Mouse (Mus musculus) frontal cortex, adult (tissue): ENCODE results near the gene Grb7.
A peak's percentile ranks its signal among the peaks of the same experiment; 100 is the strongest.

Source experiments
- ATAC-seq: cut with Nextera tagmentation; 2 replicates; pipeline ENCODE4 v1.9.2; 2017; ENCODE audit warnings: mild to moderate bottlenecking, moderate library complexity, mixed read lengths; ENCODE audit not compliant: low TSS enrichment

Gene Grb7

DNA sequence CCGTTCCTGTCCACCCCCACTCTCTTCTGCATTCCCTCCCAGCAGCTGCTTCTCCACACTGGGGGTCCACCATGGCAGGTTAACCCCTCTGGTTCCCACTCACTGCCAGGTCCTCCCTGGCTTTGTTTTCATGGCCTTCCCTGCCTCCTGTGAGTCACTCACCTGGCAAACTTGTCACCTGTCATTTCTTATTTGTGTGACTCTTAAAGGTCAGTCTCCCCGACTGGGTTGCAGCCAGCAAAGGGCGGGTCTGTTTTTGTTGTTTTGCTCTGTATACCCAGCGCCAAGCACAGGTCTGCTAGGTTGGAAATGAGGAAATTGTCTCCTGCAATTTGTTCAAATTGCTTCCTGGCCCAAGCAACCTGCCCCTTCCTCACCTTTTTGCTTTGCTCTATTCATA is 515 bp upstream of the Grb7 start:
- no peak for ATAC-seq

DNA sequence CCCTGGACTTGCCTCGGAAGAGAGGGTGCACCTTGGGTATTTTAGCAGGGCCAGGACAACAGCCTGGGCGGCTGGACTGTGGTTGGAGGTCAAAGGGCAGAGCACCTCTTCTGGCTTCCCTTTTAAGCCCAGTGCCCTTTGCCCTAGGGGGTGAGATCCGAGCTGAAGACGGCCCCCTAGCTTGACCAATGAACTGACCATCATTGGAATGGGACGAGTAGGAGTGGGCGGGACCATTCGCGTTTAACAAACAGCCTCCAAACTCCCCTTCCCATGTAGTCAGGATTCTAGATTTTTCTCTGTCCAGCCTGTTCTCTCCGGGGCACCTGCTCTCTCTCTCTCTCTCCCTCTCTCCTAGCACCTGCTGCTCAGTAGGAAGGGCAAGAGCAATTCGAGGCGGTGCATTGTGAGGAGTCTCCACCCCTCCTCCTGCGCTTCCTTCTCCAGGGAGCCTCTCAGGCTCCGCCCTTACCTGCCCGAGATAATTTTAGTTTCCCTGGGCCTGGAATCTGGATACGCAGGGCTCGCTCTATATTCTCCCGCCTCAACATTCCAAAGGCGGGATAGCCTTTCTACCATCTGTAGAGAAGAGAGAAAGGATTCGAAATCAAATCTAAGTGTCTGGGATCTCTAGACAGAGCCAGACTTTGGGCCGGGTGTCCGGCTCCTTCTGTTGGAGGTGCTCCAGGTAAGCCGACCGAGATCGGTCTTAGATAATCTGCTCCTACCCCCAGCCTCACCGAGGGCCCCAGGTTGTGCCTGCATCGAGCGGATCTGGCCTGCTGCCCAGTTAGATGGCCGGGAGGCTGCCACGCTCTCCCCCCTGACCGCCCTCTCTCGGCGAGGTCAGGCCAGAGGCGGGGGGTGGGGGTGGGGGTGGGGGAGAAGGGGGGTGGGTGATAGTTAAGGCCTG is 624 bp downstream of the Grb7 start:
- ATAC-seq = no peak

DNA sequence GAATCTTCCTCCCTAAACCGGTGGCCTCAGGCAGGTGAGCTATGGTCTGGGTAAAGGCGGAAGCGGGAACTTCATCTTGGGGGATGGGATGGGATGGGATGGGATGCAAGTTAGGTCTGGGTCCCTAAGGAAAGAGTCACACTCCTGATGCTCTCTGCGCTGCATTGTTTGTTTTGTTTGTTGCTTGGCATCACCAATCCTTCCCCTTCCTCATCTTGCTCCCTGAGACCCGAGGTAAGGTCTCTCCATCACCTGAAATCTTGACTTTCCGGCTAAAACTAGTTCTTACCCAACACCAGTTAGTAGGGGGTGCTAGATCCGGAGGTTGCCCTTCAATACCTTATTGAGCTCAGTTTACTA is 1.3 kb downstream of the Grb7 start:
- no peak for ATAC-seq

DNA sequence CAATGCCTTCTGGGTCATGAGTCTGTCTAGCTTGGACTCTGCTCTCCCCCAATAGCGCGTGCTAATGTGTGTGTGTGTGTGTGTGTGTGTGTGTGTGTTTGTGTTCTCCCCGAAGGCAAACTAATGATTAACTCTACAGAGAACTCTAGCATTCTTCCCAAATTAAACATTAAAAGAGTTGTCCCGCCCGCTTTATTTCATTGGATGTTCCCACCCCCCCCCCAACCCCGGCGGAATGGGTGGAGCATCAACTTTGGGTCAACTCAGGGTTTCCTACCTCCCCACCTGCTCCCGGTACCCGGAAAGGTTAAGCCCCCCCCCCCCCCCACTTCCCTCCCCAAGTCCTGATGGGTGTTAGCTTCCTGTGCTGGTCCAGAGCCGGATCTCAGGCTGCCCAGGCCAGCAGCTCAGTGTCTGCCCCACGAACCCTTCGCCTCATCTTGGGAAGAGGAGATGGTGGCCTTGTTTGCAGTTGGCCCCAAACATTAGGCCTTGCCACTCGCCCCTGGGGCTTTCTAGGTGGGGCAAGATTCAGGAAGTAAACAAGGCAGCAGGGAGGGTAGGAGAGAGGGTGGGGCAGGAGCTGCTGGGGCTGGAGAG is 2.1 kb downstream of the Grb7 start:
- no peak for ATAC-seq

DNA sequence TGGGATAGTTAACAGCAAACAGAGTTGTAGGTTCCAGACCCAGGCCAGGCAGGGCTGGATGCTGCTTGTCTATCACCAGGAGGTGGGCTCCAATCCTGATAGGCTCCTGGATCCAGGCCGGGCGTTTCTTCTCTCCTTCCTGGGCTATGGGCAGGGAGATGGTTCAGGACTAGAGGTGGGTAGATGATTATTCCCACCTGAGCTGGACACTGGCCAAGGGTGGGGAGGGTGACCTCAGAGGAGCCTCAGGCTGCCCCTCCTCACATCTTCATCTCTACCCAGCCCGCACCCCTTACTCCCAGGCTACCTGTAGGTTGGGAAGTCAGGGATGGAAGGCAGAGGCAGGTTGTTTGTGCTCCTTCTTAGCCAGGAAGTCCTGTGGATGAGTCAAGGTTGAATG is 3.2 kb downstream of the Grb7 start:
- no peak for ATAC-seq

DNA sequence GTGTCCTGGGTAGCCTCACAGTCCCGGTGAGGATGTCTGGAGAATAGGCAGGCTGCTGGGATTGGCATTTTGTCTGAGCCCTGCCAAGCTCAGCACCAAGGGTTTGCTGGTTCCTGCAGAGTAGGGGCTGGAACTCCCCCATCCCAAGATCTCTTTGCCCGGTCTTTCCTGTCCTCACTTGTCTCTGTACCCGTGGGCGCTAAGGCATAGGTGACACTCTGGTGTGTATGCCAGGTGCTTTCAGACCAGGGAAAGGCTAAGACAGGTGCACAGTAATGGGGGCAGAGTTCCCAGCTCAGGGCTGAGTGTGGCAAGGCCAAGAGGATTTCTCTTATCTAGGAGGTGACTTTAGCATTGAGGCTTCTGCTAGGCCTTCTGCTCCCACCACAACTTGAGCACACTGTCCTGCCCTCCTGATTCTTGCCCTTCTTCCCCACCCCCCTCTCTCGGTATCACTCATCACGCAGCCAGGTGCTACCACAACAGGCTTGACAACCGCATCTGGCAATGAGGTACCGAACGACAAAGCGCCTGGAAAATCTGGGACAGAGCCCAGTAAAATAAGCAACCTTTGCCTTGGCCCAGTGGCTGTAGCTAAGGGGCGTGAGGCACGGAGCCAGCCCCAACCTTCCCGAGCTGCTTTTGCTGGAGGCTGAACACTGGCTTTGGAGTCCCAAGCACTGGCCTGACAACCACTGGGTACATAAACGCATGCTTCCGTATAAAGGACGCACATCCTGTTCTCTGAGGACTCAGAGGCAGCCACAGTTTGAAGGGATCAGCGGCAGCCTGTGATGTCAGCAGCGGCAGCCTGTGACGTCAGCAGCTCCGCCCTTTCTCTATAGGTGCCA is 4.0 kb downstream of the Grb7 start:
- ATAC-seq = no peak

DNA sequence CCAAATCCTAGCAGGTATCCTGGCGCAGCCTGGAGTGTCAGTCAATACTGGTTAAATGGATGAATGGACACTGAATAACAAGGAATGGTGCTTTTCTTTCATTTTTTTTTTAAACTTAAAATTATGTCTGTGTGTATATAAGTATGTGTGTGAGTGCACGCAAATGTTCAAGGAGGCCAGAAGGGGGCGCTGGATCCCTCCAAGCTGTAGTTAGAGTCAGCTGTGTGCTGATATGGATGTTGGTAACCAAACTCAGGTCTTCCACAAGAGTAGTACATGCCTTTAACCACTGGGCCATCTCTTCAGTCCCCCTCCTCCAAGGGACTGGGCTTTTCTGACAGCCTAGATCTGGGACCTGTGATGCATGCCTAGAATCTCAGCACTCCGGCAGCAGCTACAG is 9.3 kb downstream of the Grb7 start:
- no peak for ATAC-seq

DNA sequence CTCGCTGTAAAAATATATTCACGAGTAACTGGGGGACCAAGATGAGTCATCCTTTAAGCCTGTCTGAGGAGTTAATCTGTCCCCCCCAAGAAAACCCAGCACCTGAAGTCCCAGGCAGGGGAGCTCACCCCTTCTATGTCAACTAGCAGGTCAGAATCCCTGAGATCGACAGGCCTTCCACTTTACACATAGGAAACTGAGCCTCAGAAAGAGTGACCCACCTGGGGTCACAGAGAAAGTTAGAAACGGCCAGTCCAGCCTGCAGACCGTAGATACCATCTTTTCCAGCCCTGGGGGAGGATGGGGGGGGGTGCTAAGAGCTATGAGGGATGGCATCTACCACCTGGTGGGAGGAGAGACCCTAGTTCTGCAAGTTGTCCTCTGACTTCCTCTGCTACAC is 10.4 kb downstream of the Grb7 start:
- no peak for ATAC-seq

DNA sequence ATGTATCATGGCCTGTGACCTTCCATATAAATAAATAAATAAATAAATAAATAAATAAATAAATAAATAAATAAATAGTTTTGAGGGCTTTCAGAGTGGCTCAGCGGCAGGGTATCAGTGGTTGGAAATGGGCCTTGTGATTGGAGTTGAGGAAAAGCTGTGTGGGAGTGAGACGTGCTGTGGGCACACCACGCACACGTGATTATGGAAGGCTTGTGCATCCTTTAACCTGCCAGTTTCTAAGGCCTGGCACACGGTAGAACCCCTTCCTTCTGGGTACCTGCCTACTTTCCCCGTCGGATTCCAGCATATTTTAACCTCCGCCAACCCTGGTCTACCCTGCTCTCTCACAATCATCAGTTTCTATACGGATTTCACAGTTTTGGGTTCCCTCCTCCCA is 10.8 kb downstream of the Grb7 start:
- ATAC-seq = peak; percentile 9; the same call in 1 of the 2 replicates

DNA sequence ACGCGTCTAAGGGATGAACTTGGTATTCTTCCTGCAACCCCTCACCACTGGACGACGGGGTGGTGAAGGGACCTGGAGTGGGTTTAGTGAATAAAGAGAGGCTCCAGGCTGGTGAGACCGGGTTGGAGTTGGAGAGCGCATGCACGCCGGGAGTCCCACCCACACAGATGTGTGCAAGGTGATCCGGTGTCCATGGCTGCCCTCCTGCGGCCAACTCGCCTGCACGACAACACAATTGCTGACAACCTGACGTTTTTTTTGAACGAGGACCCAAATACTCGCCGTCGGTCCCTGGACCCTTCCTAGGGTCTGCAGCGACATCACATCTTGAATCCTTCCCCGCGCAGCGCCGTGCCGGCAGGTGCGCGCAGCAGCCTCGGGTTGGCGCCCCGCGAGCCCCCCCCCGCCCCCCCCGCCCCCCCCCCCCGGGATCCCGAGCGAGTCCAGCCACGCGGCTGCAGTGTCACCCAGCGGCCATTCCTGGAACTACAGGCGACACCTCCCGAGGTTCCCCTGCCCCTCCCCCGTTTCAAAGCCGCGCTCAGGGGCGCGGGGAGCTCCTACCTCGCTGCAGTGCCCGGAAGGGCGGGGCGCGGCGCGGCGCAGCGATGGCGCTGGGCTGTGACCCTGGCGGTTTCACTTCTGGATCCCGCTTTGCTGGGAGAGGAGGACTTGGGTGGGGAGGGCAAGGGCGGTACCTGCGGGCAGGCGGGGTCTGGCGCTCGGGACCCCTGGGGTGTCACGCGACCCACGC is 11.3 kb downstream of the Grb7 start:
- peak; percentile 80; the same call in 1 of the 2 replicates for ATAC-seq

DNA sequence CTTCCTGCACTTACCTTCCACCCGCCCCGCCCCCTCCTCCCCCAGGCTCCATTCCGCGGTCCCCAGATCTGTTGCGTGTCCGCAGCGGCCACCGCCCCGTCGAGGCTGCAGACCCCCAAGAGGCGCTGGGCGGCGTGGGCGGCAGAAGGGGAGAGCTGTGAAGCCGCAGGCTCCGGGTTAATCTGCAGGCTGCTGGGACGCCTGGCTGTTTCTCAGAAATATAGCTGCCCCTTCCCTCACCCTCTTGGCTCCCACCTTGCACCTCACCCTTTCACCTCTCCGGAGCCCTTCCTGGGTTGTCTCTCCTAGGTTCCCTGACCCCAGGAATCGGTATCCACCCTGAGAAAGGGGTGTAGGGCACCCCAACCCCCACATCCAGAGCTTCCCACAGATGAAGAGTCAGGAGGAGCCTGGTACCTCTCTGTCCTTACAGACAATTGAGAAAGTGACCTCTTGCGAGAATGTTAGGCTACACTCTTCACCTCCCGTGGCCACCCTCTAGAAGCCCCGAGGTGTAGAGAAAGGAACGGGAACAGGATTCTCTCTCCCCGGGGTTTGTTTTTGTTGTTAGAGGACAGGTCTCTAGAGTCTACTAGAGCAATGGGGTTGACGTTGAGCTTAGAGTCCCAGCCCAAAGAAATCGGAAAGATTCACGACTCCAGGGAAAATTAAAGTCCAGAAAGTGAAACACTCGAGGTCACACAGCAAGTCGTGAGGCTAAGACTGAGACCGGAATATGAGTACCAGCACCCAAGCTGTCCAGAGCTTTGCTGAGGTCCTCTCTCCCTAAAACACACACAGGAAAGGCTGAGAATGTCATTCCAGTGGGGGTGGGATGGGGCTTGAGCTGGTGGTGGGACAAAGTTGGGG is 12.2 kb downstream of the Grb7 start:
- ATAC-seq = no peak

DNA sequence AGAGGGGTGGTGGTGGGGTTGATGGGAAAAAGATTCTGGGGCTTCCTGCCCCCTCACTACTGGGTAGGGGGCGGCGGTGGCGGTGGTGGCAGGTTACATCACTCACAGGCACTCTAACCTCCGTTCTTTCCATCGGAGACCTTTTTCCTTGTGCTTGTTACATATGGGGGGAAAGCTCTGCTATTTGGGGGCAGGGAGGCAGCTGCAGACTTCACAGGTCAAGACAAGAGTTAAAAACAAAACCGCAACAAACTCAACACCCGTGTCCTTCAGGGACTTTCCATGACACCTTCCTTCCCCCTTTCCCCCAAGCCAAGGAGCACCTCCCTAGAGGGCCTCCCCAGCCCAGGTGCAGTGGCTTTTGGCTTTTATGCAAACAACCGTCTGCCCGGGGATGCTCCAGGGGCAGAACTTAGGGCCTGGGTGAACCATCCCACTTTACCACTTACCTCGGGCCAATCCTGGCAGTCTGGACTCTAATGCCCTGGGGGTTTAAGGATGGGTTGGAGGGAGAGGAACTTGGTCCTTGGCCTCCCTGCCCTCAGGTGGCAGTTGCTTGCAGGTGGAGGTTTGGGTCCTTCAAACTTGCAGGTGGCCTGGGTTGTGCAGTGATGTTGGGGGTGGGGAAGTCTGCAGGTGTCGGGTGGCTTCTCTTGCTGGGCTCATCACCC is 13.0 kb downstream of the Grb7 start:
- ATAC-seq = no peak

DNA sequence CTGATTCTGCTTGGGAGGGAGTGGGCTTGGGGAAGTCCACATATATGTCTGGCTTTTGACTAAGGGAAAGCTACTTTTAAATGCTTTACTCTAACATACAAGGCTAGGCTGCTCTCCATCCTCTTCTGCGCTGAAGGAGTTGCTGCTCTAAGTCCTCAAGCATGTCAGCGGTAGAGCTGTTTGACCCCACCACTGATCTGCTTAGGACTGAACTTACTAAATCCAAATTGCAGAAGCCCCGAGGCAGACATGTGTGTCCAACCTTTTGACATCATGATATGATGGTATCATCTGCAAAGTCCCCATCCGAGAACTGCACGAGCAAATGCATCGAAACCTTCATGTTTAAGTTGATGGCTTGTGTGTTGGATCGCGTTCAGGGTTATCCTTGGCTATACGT is 13.7 kb downstream of the Grb7 start:
- ATAC-seq = no peak

DNA sequence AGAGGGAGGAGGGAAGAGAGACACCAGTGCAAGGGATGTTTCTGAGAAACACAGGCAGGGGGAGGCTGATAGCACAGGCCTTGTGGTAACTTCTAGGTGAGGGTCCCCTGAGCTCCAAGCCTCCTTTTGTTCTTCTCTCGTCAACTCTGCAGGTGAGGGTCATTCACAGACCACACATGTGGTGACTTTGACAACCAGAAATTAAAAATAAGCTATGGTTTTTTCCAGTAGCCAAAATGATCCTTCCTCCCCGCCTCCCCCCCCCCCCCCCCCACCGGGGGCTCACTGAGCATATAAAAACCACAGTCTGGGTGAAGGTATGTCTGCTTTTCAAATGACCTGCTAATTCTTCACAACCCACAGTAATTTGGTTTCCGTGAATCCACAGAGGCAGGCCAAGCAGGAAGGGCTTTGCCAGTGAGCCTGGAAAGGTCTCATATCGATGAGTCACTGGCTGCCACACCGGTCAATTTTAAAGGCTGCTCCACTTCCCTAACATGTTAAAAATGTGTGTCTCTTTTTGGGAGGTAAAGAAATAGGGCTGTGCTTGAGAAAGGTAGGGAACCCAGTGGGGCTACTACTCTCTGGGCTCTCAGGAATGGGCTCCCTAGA is 15.0 kb downstream of the Grb7 start:
- ATAC-seq = no peak

DNA sequence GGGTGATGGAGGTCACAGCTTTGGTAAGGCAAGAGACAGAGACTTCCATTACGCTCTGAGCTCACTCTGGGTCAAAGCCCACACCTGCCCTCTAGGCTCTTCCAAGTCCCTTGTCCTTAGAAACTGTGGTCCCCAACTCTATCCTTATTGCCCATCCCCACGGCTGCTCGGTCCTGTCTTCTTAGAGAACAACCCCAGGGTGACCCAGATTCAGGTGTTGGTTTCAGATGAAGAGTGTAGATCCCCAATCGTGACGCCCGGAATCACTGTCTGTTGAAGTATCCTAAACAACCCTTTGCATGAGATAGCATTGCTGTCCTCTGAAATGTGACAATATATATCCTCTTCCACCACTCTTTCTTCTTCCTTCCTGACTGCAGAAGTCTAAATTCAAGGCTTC is 16.1 kb downstream of the Grb7 start:
- ATAC-seq = no peak

DNA sequence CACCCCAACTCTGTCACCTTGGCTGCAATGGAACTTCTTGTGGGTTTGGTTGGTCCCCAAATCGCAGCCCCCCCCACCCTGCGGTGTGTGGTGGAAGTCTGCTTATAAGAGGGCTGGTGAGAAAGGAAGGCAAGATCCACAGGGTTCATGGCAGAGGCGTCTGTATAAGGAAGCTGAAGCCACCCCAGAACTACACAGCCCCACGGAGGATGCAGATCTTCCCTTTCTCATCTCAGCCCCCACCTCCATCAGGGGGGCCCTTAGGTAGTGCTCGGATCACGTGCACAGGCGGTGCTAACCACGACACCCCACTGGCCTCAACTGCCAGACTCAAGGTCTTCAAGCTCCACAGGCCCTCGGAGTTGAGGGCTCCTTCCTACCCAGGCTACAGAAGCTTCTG is 17.7 kb downstream of the Grb7 start:
- no peak for ATAC-seq

DNA sequence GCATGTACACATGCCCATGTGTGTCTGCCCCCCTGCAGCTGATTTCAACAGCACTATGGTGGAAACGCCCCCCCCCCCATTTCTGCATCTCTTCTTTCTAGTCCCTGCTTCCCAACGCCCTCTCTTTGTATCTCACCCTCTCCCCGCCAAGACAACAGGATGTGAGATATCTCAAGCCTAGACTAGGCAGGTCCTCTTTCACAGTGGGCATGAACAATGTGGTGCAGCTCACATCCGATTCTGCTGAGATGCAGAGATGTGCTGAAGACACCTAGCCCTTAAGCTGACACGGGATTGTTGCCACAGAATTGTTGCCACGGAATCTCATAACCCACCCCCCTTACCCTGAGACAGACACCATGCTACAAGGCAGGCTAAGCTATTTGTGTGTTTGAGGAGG is 18.3 kb downstream of the Grb7 start:
- no peak for ATAC-seq

DNA sequence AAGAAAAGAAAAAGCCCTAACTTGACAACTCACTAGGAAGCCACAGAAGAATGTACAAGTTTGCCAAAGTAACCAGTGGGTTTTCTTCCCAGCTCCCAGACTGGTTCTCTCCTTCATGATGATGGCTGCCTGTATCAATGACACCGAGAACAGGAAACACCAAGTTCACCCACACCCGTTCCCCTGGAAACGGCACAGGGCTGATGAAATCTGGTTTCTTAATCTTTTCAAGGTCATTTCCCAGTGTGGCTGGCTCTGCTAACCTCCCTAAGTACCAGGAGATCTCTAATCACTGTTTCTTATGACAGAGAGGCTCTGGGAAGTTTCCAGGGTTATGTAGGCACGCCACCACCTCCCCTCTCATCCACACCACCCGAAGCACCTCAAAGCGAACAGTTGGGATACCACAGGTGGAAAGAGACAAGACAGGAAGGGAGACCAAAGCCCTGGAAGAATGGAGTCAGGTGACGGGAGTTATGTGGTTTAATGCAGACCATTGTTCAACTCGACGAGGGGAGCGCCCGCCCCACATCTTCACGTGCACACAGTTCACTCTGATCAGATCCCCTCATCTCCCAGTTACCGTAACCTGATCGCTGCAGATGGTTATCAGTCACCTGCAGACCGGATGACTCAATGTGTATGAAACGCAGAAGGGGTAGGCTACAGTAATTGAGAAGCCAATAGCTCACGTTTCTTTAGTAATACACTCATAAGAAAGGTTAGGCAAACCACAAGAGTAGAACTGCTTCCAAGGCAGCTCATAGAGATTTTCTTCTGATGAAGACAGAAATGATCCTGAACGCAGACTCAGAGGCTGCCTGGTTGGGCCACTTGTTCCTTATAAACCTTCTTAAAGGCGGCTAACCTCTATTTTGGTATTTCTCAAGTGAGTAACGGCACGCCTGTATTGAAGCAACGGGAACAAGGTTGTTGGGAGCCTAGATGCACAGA is 23.8 kb downstream of the Grb7 start:
- no peak for ATAC-seq

DNA sequence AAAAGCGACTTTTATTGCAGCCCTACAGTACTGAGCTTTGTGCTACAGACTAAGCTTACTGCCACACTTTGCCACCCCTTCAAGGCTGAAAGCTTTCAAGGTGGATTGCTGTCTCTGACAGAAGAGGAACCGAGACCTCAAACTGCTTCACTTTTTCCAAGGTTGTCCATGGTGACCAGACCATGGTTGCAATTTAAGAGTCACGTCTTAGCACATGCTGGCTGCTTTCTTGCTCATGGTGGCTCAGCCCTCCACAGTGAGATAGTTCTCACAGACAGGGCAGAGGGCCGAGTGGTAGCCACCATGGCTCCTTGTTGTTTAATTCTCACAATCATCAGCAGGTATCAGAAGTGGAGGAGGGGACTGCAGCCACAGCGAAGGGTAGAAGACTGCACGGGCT is 24.6 kb downstream of the Grb7 start:
- ATAC-seq = no peak
